Mouse (Mus musculus): ENCODE data around the gene Rap1b. TPM values are rescaled to one million over a fixed set of nuclear protein-coding genes. Genes with fewer than 3 reads are reported as not detected.
A peak's percentile ranks its signal among the peaks of the same experiment; 100 is the strongest.
"Not testable (repeated sequence)": the region's sequence is repeated elsewhere in the genome, so short reads cannot be mapped to it uniquely, and the experiment has no call there.

The Rap1b gene
- polyA plus RNA-seq (2012; ENCODE audit: insufficient read depth, low replicate concordance), result 87.7 and 210 TPM in 2 replicates

- H3K27me3 ChIP-seq (replicated peaks), result no peaks in the 10 kb centered on the region
- no peaks in the 10 kb centered on the region for H3K9me3 ChIP-seq
- H3K36me3 ChIP-seq (replicated peaks; ENCODE audit: low read length), result peaks cover 34% of the 10 kb centered on the region
- peak within 1 kb of the TSS; percentile 95 for H3K4me3 ChIP-seq (replicated peaks)
- H3K4me1 ChIP-seq, result peaks cover 47% of the 10 kb centered on the region
- TF ChIP-seq GATA1 (IDR thresholded peaks at IDR 0.05; ENCODE audit: borderline replicate concordance, low read length), result no peak
- TF ChIP-seq FLI1 (IDR thresholded peaks at IDR 0.05; ENCODE audit: low read length), result no peak
Observed at GRCm38 (mm10) chr10:117845597-117846259, at the start of gene Rap1b. TSS of gene Rap1b (minus strand) at chr10:117846035.

- TF ChIP-seq FLI1 (IDR thresholded peaks at IDR 0.05; ENCODE audit: low read length) (no peak), GATA1 (IDR thresholded peaks at IDR 0.05; ENCODE audit: borderline replicate concordance, low read length) (no peak)
- no peaks in the 10 kb centered on the region for H3K36me3 ChIP-seq (replicated peaks; ENCODE audit: low read length)
- no peak overlapping the region for H3K4me3 ChIP-seq (replicated peaks)
- no peaks in the 10 kb centered on the region for H3K27me3 ChIP-seq (replicated peaks)
- peaks cover 77% of the 10 kb centered on the region for H3K4me1 ChIP-seq
- H3K9me3 ChIP-seq, result no peaks in the 10 kb centered on the region
Observed at GRCm38 (mm10) chr10:117895186-117895585, 49.4 kb upstream of the Rap1b start.

GRCm38 (mm10) chr10:117894114-117895035 lies 48.5 kb upstream of the Rap1b start:
- H3K4me3 ChIP-seq (replicated peaks), result no peak overlapping the region
- peaks cover 2% of the 10 kb centered on the region for H3K36me3 ChIP-seq (replicated peaks; ENCODE audit: low read length)
- no peak for TF ChIP-seq GATA1 (IDR thresholded peaks at IDR 0.05; ENCODE audit: borderline replicate concordance, low read length)
- no peak for TF ChIP-seq FLI1 (IDR thresholded peaks at IDR 0.05; ENCODE audit: low read length)
- H3K9me3 ChIP-seq, result no peaks in the 10 kb centered on the region; the same call in 1 of the 2 replicates
- H3K27me3 ChIP-seq (replicated peaks), result no peaks in the 10 kb centered on the region
- H3K4me1 ChIP-seq, result peaks cover 73% of the 10 kb centered on the region

- not testable (repeated sequence) for H3K27me3 ChIP-seq (replicated peaks); H3K9me3 ChIP-seq; H3K4me3 ChIP-seq (replicated peaks); H3K36me3 ChIP-seq (replicated peaks; ENCODE audit: low read length)
- H3K4me1 ChIP-seq, result peaks cover 73% of the 10 kb centered on the region
Observed at GRCm38 (mm10) chr10:117893128-117893527, 47.3 kb upstream of the Rap1b start.

- H3K27me3 ChIP-seq (replicated peaks), result no peaks in the 10 kb centered on the region
- TF ChIP-seq FLI1 (IDR thresholded peaks at IDR 0.05; ENCODE audit: low read length) (no peak), GATA1 (IDR thresholded peaks at IDR 0.05; ENCODE audit: borderline replicate concordance, low read length) (no peak)
- peaks cover 3% of the 10 kb centered on the region; the same call in 1 of the 2 replicates for H3K9me3 ChIP-seq
- H3K4me1 ChIP-seq, result peaks cover 64% of the 10 kb centered on the region
- peaks cover 5% of the 10 kb centered on the region for H3K36me3 ChIP-seq (replicated peaks; ENCODE audit: low read length)
- no peak overlapping the region for H3K4me3 ChIP-seq (replicated peaks)
Observed at GRCm38 (mm10) chr10:117891327-117891726, 45.5 kb upstream of the Rap1b start.

GRCm38 (mm10) chr10:117888822-117889221 lies 43.0 kb upstream of the Rap1b start:
- peaks cover 3% of the 10 kb centered on the region; the same call in 1 of the 2 replicates for H3K9me3 ChIP-seq
- H3K36me3 ChIP-seq (replicated peaks; ENCODE audit: low read length), result peaks cover 5% of the 10 kb centered on the region
- no peak for TF ChIP-seq FLI1 (IDR thresholded peaks at IDR 0.05; ENCODE audit: low read length)
- TF ChIP-seq GATA1 (IDR thresholded peaks at IDR 0.05; ENCODE audit: borderline replicate concordance, low read length), result no peak
- H3K4me3 ChIP-seq (replicated peaks), result no peak overlapping the region
- H3K4me1 ChIP-seq, result peaks cover 72% of the 10 kb centered on the region
- H3K27me3 ChIP-seq (replicated peaks), result no peaks in the 10 kb centered on the region

- Histone ChIP-seq H3K4me3 (replicated peaks) (no peak overlapping the region), H3K9me3 (peaks cover 3% of the 10 kb centered on the region; the same call in 1 of the 2 replicates), H3K36me3 (replicated peaks; ENCODE audit: low read length) (peaks cover 9% of the 10 kb centered on the region), H3K27me3 (replicated peaks) (no peaks in the 10 kb centered on the region), H3K4me1 (peaks cover 59% of the 10 kb centered on the region)
- no peak for TF ChIP-seq GATA1 (IDR thresholded peaks at IDR 0.05; ENCODE audit: borderline replicate concordance, low read length)
- TF ChIP-seq FLI1 (IDR thresholded peaks at IDR 0.05; ENCODE audit: low read length), result no peak
Observed at GRCm38 (mm10) chr10:117885358-117885757, 39.5 kb upstream of the Rap1b start.

- H3K27me3 ChIP-seq (replicated peaks), result no peaks in the 10 kb centered on the region
- H3K9me3 ChIP-seq, result peaks cover 3% of the 10 kb centered on the region; the same call in 1 of the 2 replicates
- peaks cover 59% of the 10 kb centered on the region for H3K4me1 ChIP-seq
- TF ChIP-seq GATA1 (IDR thresholded peaks at IDR 0.05; ENCODE audit: borderline replicate concordance, low read length), result no peak
- TF ChIP-seq FLI1 (IDR thresholded peaks at IDR 0.05; ENCODE audit: low read length), result no peak
- no peak overlapping the region for H3K4me3 ChIP-seq (replicated peaks)
- peaks cover 7% of the 10 kb centered on the region for H3K36me3 ChIP-seq (replicated peaks; ENCODE audit: low read length)
Observed at GRCm38 (mm10) chr10:117884760-117885159, 38.9 kb upstream of the Rap1b start.

- peaks cover 56% of the 10 kb centered on the region for H3K4me1 ChIP-seq
- no peaks in the 10 kb centered on the region for H3K27me3 ChIP-seq (replicated peaks)
- H3K9me3 ChIP-seq, result no peaks in the 10 kb centered on the region
- no peak overlapping the region for H3K4me3 ChIP-seq (replicated peaks)
- TF ChIP-seq FLI1 (IDR thresholded peaks at IDR 0.05; ENCODE audit: low read length) (no peak), GATA1 (IDR thresholded peaks at IDR 0.05; ENCODE audit: borderline replicate concordance, low read length) (no peak)
- H3K36me3 ChIP-seq (replicated peaks; ENCODE audit: low read length), result peaks cover 4% of the 10 kb centered on the region
Observed at GRCm38 (mm10) chr10:117883438-117883837, 37.6 kb upstream of the Rap1b start.

- H3K9me3 ChIP-seq, result no peaks in the 10 kb centered on the region
- H3K36me3 ChIP-seq (replicated peaks; ENCODE audit: low read length), result peaks cover 3% of the 10 kb centered on the region
- TF ChIP-seq GATA1 (IDR thresholded peaks at IDR 0.05; ENCODE audit: borderline replicate concordance, low read length), result no peak
- TF ChIP-seq FLI1 (IDR thresholded peaks at IDR 0.05; ENCODE audit: low read length), result no peak
- H3K4me1 ChIP-seq, result peaks cover 63% of the 10 kb centered on the region
- H3K27me3 ChIP-seq (replicated peaks), result no peaks in the 10 kb centered on the region
- no peak overlapping the region for H3K4me3 ChIP-seq (replicated peaks)
Observed at GRCm38 (mm10) chr10:117878628-117879027, 32.8 kb upstream of the Rap1b start.

Measured in megakaryocyte, embryonic 14.5 days (primary cell).